Comparison of ENCODE assay signal across 8 mouse cellular contexts in genomic region chr11:97408171-97408570, GRCm38 (mm10). TPM values are rescaled to one million over a fixed set of nuclear protein-coding genes. Genes with fewer than 3 reads are reported as not detected.
DNase-seq lines count a peak whose midpoint lies in the region; ATAC-seq lines count a peak whose summit lies in the region.

No protein-coding gene starts in this region.

- ATAC-seq in forebrain, embryonic 15.5 days (replicated peaks) = no peak
- no peak for ATAC-seq in midbrain, embryonic 13.5 days

- peaks cover 52% of the 10 kb centered on the region for H3K4me1 ChIP-seq in forebrain, embryonic 10.5 days
- H3K4me1 ChIP-seq in forebrain, embryonic 15.5 days = peaks cover 29% of the 10 kb centered on the region
- peaks cover 39% of the 10 kb centered on the region for H3K4me1 ChIP-seq in midbrain, embryonic 13.5 days (replicated peaks)

- no peak overlapping the region for H3K4me2 ChIP-seq in forebrain, embryonic 15.5 days (replicated peaks)
- no peak overlapping the region for H3K4me2 ChIP-seq in midbrain, embryonic 13.5 days (replicated peaks)

- H3K27ac ChIP-seq in forebrain, embryonic 10.5 days = no peak overlapping the region
- no peak overlapping the region for H3K27ac ChIP-seq in forebrain, embryonic 15.5 days (replicated peaks)
- no peak overlapping the region for H3K27ac ChIP-seq in midbrain, embryonic 13.5 days

- no peaks in the 10 kb centered on the region for H3K9me3 ChIP-seq in forebrain, embryonic 10.5 days
- no peaks in the 10 kb centered on the region for H3K9me3 ChIP-seq in forebrain, embryonic 15.5 days
- no peaks in the 10 kb centered on the region for H3K9me3 ChIP-seq in midbrain, embryonic 13.5 days

- H3K9ac ChIP-seq in forebrain, embryonic 15.5 days (replicated peaks) = no peak overlapping the region
- peak overlapping the region; percentile 21; the same call in 1 of the 2 replicates for H3K9ac ChIP-seq in midbrain, embryonic 13.5 days (replicated peaks)

- no peak overlapping the region for H3K4me3 ChIP-seq in forebrain, embryonic 10.5 days
- no peak overlapping the region for H3K4me3 ChIP-seq in forebrain, embryonic 15.5 days
- H3K4me3 ChIP-seq in midbrain, embryonic 13.5 days (replicated peaks) = no peak overlapping the region

- peaks cover 59% of the 10 kb centered on the region for H3K27me3 ChIP-seq in forebrain, embryonic 10.5 days (ENCODE audit: poor library complexity, severe bottlenecking)
- H3K27me3 ChIP-seq in forebrain, embryonic 15.5 days = no peaks in the 10 kb centered on the region; the same call in 1 of the 2 replicates
- H3K27me3 ChIP-seq in midbrain, embryonic 13.5 days = peaks cover 21% of the 10 kb centered on the region

- no peaks in the 10 kb centered on the region for H3K36me3 ChIP-seq in forebrain, embryonic 10.5 days (replicated peaks)
- no peaks in the 10 kb centered on the region for H3K36me3 ChIP-seq in forebrain, embryonic 15.5 days
- no peaks in the 10 kb centered on the region for H3K36me3 ChIP-seq in midbrain, embryonic 13.5 days

- 3% methylated on average over 6 of the region's 6 CpGs for WGBS in forebrain, embryonic 10.5 days
- WGBS in forebrain, embryonic 15.5 days = 1% methylated on average over 6 of the region's 6 CpGs
- 3% methylated on average over 6 of the region's 6 CpGs for WGBS in midbrain, embryonic 13.5 days

- DNase-seq in forebrain, embryonic 10.5 days (ENCODE audit: extremely low spot score, low spot score) = peak; percentile 71
- peak; percentile 94 for DNase-seq in ES-CJ7 (ENCODE audit: low read depth, low spot score)
- peak; percentile 79 for DNase-seq in cerebellum, adult 11-12 months
- DNase-seq in heart, adult 18-20 months = peak; percentile 85 to 93
- DNase-seq in layer of hippocampus, postnatal 10 days (ENCODE audit: low spot score in 2 of 2) = peak; percentile 78 to 81
- peak; percentile 64 to 81 for DNase-seq in spleen, postnatal 14 days (ENCODE audit: low spot score in 2 of 2)

RNA-seq across cellular contexts. Expression of gene Arhgap23, which starts 7.2 kb away (rescaled TPM):
- 1.6 and 2.2 TPM in 2 replicates for polyA plus RNA-seq in forebrain, embryonic 10.5 days (2016; fragmentation: Nextera tagmentation; extraction: Ambion mirVana)
- 7.1 and 8.4 TPM in 2 replicates for polyA plus RNA-seq in forebrain, embryonic 15.5 days (2015; fragmentation: Nextera tagmentation; extraction: Ambion mirVana)
- 10 to 100 TPM; 12.5 to 13.5 TPM for total RNA-seq in heart, adult 18-20 months (2021)
- 10 to 100 TPM; 73.3 to 77.4 TPM for total RNA-seq in layer of hippocampus, postnatal 10 days (2021)
- 5.1 and 6.5 TPM in 2 replicates for polyA plus RNA-seq in midbrain, embryonic 13.5 days (2015; fragmentation: Nextera tagmentation; extraction: Ambion mirVana)

RNA-seq across cellular contexts. Expression of gene Socs7, which starts 45.8 kb away (rescaled TPM):
- 3.8 and 4.2 TPM in 2 replicates for polyA plus RNA-seq in forebrain, embryonic 10.5 days (2016; fragmentation: Nextera tagmentation; extraction: Ambion mirVana)
- polyA plus RNA-seq in forebrain, embryonic 15.5 days (2015; fragmentation: Nextera tagmentation; extraction: Ambion mirVana) = 10.1 and 10.6 TPM in 2 replicates
- total RNA-seq in heart, adult 18-20 months (2021) = 10 to 100 TPM; 21.9 to 22.8 TPM
- 10 to 100 TPM; 69.2 to 72.6 TPM for total RNA-seq in layer of hippocampus, postnatal 10 days (2021)
- 8.8 and 9.4 TPM in 2 replicates for polyA plus RNA-seq in midbrain, embryonic 13.5 days (2015; fragmentation: Nextera tagmentation; extraction: Ambion mirVana)

RNA-seq across cellular contexts. Expression of gene Gpr179, which starts 56.3 kb away (rescaled TPM):
- polyA plus RNA-seq in forebrain, embryonic 10.5 days (2016; fragmentation: Nextera tagmentation; extraction: Ambion mirVana) = 0.01 and 0.04 TPM in 2 replicates
- 0.18 and 0.33 TPM in 2 replicates for polyA plus RNA-seq in forebrain, embryonic 15.5 days (2015; fragmentation: Nextera tagmentation; extraction: Ambion mirVana)
- not detected for total RNA-seq in heart, adult 18-20 months (2021)
- total RNA-seq in layer of hippocampus, postnatal 10 days (2021) = under 1 TPM; 0.34 to 0.42 TPM
- polyA plus RNA-seq in midbrain, embryonic 13.5 days (2015; fragmentation: Nextera tagmentation; extraction: Ambion mirVana) = 0.39 and 0.48 TPM in 2 replicates
